Comparison of ENCODE assay signal across 8 mouse cellular contexts in the genomic region with DNA sequence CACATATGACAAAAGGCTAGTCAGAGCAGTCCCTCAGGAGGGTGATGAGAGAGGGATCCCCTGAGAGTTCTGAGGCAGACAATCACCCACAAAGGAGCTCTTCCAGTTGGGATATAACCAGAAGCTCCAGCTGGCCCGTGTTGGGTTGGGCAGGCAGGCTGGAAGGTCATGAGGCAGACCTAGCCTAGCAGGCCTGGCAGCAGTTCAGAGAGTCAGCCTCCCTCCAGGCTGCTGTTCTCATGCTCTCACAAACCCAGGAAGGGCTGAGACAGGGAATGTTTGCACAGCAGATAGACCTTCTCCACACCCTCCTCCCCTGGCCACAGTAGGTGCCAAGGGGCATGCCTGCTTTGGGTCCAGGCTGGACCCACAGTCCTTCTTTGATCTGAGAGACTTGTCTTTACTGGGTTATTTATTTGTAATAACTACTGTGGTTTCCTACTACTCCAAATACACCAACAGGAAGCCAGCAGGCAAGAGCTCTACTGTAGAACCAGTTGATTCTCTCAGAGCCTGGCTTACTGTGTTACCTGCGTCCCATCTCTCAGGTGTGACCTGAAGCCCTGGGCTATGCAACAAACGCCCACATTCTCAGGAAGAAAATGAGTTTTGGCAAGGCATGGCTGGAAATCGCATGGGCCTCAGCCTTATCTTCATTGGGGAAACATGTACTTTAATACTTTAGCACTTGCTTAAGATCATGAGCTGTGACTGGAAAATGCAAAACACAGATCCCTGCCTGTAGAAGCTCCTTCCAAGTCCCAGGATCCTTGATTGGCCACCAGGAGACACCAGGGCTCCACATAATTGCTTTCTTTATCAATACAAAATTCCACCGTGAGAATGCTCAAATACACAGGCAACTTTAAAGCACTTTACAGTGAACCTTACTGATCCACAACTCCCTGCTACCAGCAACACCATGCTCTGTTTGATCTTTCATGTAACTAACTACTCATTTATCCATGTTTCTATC.
A peak's percentile ranks its signal among the peaks of the same experiment; 100 is the strongest.
DNase-seq lines count a peak whose midpoint lies in the region; ATAC-seq and TF ChIP-seq lines count a peak whose summit lies in the region.

No protein-coding gene starts in this region.

- TF ChIP-seq EP300 in stomach, postnatal 0 days (optimal IDR thresholded peaks at IDR 0.05), result no peak

- ATAC-seq in stomach, postnatal 0 days (ENCODE audit: low FRiP score, low TSS enrichment), result peak; percentile 51
- no peak for ATAC-seq in forebrain, postnatal 0 days
- no peak for ATAC-seq in CD4-positive, CD25-positive, alpha-beta regulatory T cell, adult 4 months

- H3K27me3 ChIP-seq in stomach, postnatal 0 days (ENCODE audit: control insufficient read depth, insufficient read depth, low read length), result no peaks in the 10 kb centered on the region
- H3K27me3 ChIP-seq in forebrain, postnatal 0 days (ENCODE audit: insufficient read depth, low read length), result no peaks in the 10 kb centered on the region
- no peaks in the 10 kb centered on the region for H3K27me3 ChIP-seq in embryonic facial prominence, embryonic 10.5 days (replicated peaks; ENCODE audit: low read depth, poor library complexity, severe bottlenecking)

- peaks cover 6% of the 10 kb centered on the region for H3K4me1 ChIP-seq in stomach, postnatal 0 days (replicated peaks; ENCODE audit: control insufficient read depth, insufficient read depth)
- no peaks in the 10 kb centered on the region for H3K4me1 ChIP-seq in forebrain, postnatal 0 days (ENCODE audit: insufficient read depth)
- no peaks in the 10 kb centered on the region for H3K4me1 ChIP-seq in embryonic facial prominence, embryonic 10.5 days

- intact Hi-C loops in left cerebral cortex, postnatal 4 days (cut with DNase I), result no loop called here

- no peaks in the 10 kb centered on the region for H3K36me3 ChIP-seq in stomach, postnatal 0 days (ENCODE audit: control insufficient read depth, insufficient read depth, low read length)
- no peaks in the 10 kb centered on the region for H3K36me3 ChIP-seq in forebrain, postnatal 0 days (ENCODE audit: insufficient read depth)
- H3K36me3 ChIP-seq in embryonic facial prominence, embryonic 10.5 days (replicated peaks), result no peaks in the 10 kb centered on the region

- H3K9ac ChIP-seq in stomach, postnatal 0 days (ENCODE audit: low read length), result no peak overlapping the region
- no peak overlapping the region for H3K9ac ChIP-seq in forebrain, postnatal 0 days

- H3K4me2 ChIP-seq in stomach, postnatal 0 days (replicated peaks; ENCODE audit: low read depth), result no peak overlapping the region
- H3K4me2 ChIP-seq in forebrain, postnatal 0 days (ENCODE audit: low read depth), result no peak overlapping the region

- peak; percentile 55 for TF ChIP-seq CTCF in stomach, postnatal 0 days (IDR thresholded peaks at IDR 0.05; ENCODE audit: low read depth)
- no peak for TF ChIP-seq CTCF in forebrain, postnatal 0 days (IDR thresholded peaks at IDR 0.05; ENCODE audit: low read depth)

- peak overlapping the region; percentile 67; the same call in 1 of the 2 replicates for H3K27ac ChIP-seq in stomach, postnatal 0 days (replicated peaks)
- no peak overlapping the region for H3K27ac ChIP-seq in forebrain, postnatal 0 days (ENCODE audit: low read depth, low read length)
- no peak overlapping the region for H3K27ac ChIP-seq in embryonic facial prominence, embryonic 10.5 days (replicated peaks)

- no peak overlapping the region for H3K4me3 ChIP-seq in stomach, postnatal 0 days (ENCODE audit: low read depth, low read length)
- H3K4me3 ChIP-seq in forebrain, postnatal 0 days (ENCODE audit: low read depth, low read length), result no peak overlapping the region
- H3K4me3 ChIP-seq in embryonic facial prominence, embryonic 10.5 days, result no peak overlapping the region

- H3K9me3 ChIP-seq in stomach, postnatal 0 days (ENCODE audit: control insufficient read depth, low read length), result no peaks in the 10 kb centered on the region
- no peaks in the 10 kb centered on the region for H3K9me3 ChIP-seq in forebrain, postnatal 0 days (ENCODE audit: low read length)
- no peaks in the 10 kb centered on the region for H3K9me3 ChIP-seq in embryonic facial prominence, embryonic 10.5 days

- DNase-seq in left cerebral cortex, postnatal 4 days, result peak; percentile 72
- DNase-seq in left cerebral cortex, adult 18-20 months (ENCODE audit: low spot score in 2 of 2), result no peak
- DNase-seq in heart, adult 9 months (ENCODE audit: low spot score in 2 of 2), result peak; percentile 57 to 77
- peak; percentile 68 for DNase-seq in kidney, postnatal 14 days
- DNase-seq in stomach, postnatal 0 days (ENCODE audit: low spot score), result peak; percentile 55
- DNase-seq in forebrain, postnatal 0 days, result no peak
- DNase-seq in embryonic facial prominence, embryonic 10.5 days (ENCODE audit: low spot score), result no peak

- WGBS in stomach, postnatal 0 days, result 41% methylated on average over 5 of the region's 5 CpGs
- WGBS in forebrain, postnatal 0 days, result 66% methylated on average over 5 of the region's 5 CpGs
- 81% methylated on average over 5 of the region's 5 CpGs for WGBS in embryonic facial prominence, embryonic 10.5 days

Comparison
In these comparisons a context has a peak if more than half of its experiments do, and no peak if none do; other contexts are left out.
1. DNase-seq: peak in left cerebral cortex, postnatal 4 days (single experiment), heart, adult 9 months (2 of 2), kidney, postnatal 14 days (single experiment) and stomach, postnatal 0 days (single experiment); none in left cerebral cortex, adult 18-20 months (0 of 2), forebrain, postnatal 0 days (single experiment) and embryonic facial prominence, embryonic 10.5 days (single experiment).